ENCODE assay signal across 8 mouse cellular contexts in genomic region chr10:23788056-23788600, GRCm38 (mm10). TPM values are rescaled to one million over a fixed set of nuclear protein-coding genes. Genes with fewer than 3 reads are reported as not detected.
DNase-seq lines count a peak whose midpoint lies in the region; ATAC-seq and TF ChIP-seq lines count a peak whose summit lies in the region.
"Had no signal": no experiment of that assay in that cellular context is flagged by ENCODE, and none has a peak within 500 bp of the region (broad histone marks: within the 10 kb centered on the region; RNA-seq: fewer than 3 reads in every experiment).

No protein-coding gene starts in this region.

- H3K4me2 ChIP-seq in neural tube, embryonic 11.5 days (ENCODE audit: low read depth), result peak overlapping the region; percentile 56
- peak overlapping the region; percentile 80 for H3K4me2 ChIP-seq in forebrain, embryonic 11.5 days (ENCODE audit: low read depth, low read length, severe bottlenecking)
- H3K4me2 ChIP-seq in limb, embryonic 14.5 days (replicated peaks; ENCODE audit: low read depth, low read length, severe bottlenecking), result peak overlapping the region; percentile 64
- H3K4me2 ChIP-seq in stomach, postnatal 0 days (replicated peaks; ENCODE audit: low read depth), result peak overlapping the region; percentile 74

- H3K36me3 ChIP-seq in neural tube, embryonic 11.5 days (ENCODE audit: control insufficient read depth, insufficient read depth, low read length), result peaks cover 2% of the 10 kb centered on the region
- peaks cover 11% of the 10 kb centered on the region for H3K36me3 ChIP-seq in forebrain, embryonic 11.5 days (ENCODE audit: control insufficient read depth, insufficient read depth, low read length)
- H3K36me3 ChIP-seq in limb, embryonic 14.5 days (ENCODE audit: control insufficient read depth, insufficient read depth, low read length), result peaks cover 30% of the 10 kb centered on the region
- peaks cover 7% of the 10 kb centered on the region; the same call in 1 of the 2 replicates for H3K36me3 ChIP-seq in stomach, postnatal 0 days (ENCODE audit: control insufficient read depth, insufficient read depth, low read length)

- DNase-seq in neural tube, embryonic 11.5 days (ENCODE audit: low spot score), result no peak
- DNase-seq in neural tube, embryonic 10.5 days (ENCODE audit: extremely low spot score, low spot score), result no peak
- no peak for DNase-seq in forebrain, embryonic 11.5 days (ENCODE audit: low spot score)
- DNase-seq in limb, embryonic 14.5 days (ENCODE audit: low spot score), result no peak
- DNase-seq in stomach, postnatal 0 days (ENCODE audit: low spot score), result no peak
- DNase-seq in thymus, adult 18-20 months, result no peak
- no peak for DNase-seq in embryo, embryonic 10.5 days (ENCODE audit: low spot score)
- DNase-seq: cerebellum, postnatal 36 days had no signal

- no peak for TF ChIP-seq CTCF in stomach, postnatal 0 days (IDR thresholded peaks at IDR 0.05; ENCODE audit: low read depth)

- 12% methylated on average over 8 of the region's 8 CpGs for WGBS in neural tube, embryonic 11.5 days
- WGBS in forebrain, embryonic 11.5 days, result 10% methylated on average over 8 of the region's 8 CpGs
- 6% methylated on average over 8 of the region's 8 CpGs for WGBS in limb, embryonic 14.5 days
- WGBS in stomach, postnatal 0 days, result 6% methylated on average over 8 of the region's 8 CpGs

- no peak for ATAC-seq in neural tube, embryonic 11.5 days (ENCODE audit: insufficient read depth, low FRiP score, low TSS enrichment)
- no peak for ATAC-seq in forebrain, embryonic 11.5 days (replicated peaks; ENCODE audit: low FRiP score)
- ATAC-seq in limb, embryonic 14.5 days (ENCODE audit: low FRiP score, low read depth), result no peak
- ATAC-seq in stomach, postnatal 0 days (ENCODE audit: low FRiP score, low TSS enrichment), result no peak

- no peak overlapping the region for H3K27ac ChIP-seq in neural tube, embryonic 11.5 days (ENCODE audit: low read depth, low read length)
- H3K27ac ChIP-seq in forebrain, embryonic 11.5 days (ENCODE audit: low read depth, low read length), result no peak overlapping the region; the same call in 1 of the 2 replicates
- peak overlapping the region; percentile 90 for H3K27ac ChIP-seq in limb, embryonic 14.5 days (replicated peaks; ENCODE audit: low read depth, low read length)
- peak overlapping the region; percentile 88 for H3K27ac ChIP-seq in stomach, postnatal 0 days (replicated peaks)

- H3K27me3 ChIP-seq in neural tube, embryonic 11.5 days (ENCODE audit: control insufficient read depth, insufficient read depth, low read length), result no peaks in the 10 kb centered on the region
- H3K27me3 ChIP-seq in forebrain, embryonic 11.5 days (ENCODE audit: control insufficient read depth, insufficient read depth, low read length), result no peaks in the 10 kb centered on the region
- H3K27me3 ChIP-seq in limb, embryonic 14.5 days (ENCODE audit: control insufficient read depth, insufficient read depth, low read length), result no peaks in the 10 kb centered on the region
- H3K27me3 ChIP-seq in stomach, postnatal 0 days (ENCODE audit: control insufficient read depth, insufficient read depth, low read length), result no peaks in the 10 kb centered on the region

- peaks cover 9% of the 10 kb centered on the region for H3K4me1 ChIP-seq in neural tube, embryonic 11.5 days (ENCODE audit: control insufficient read depth, insufficient read depth, low read length)
- H3K4me1 ChIP-seq in forebrain, embryonic 11.5 days (replicated peaks; ENCODE audit: control insufficient read depth, insufficient read depth, low read length), result peaks cover 2% of the 10 kb centered on the region; the same call in 1 of the 2 replicates
- H3K4me1 ChIP-seq in limb, embryonic 14.5 days (ENCODE audit: control insufficient read depth, insufficient read depth, low read length), result peaks cover 16% of the 10 kb centered on the region; the same call in 1 of the 2 replicates
- H3K4me1 ChIP-seq in stomach, postnatal 0 days (replicated peaks; ENCODE audit: control insufficient read depth, insufficient read depth), result no peaks in the 10 kb centered on the region

- TF ChIP-seq EP300 in stomach, postnatal 0 days (optimal IDR thresholded peaks at IDR 0.05), result no peak

- H3K9me3 ChIP-seq in neural tube, embryonic 11.5 days (ENCODE audit: control insufficient read depth, low read length), result no peaks in the 10 kb centered on the region
- no peaks in the 10 kb centered on the region for H3K9me3 ChIP-seq in forebrain, embryonic 11.5 days (ENCODE audit: control insufficient read depth, low read length)
- no peaks in the 10 kb centered on the region for H3K9me3 ChIP-seq in limb, embryonic 14.5 days (ENCODE audit: control insufficient read depth, low read length)
- H3K9me3 ChIP-seq in stomach, postnatal 0 days (ENCODE audit: control insufficient read depth, low read length), result no peaks in the 10 kb centered on the region

- peak overlapping the region; percentile 68 for H3K4me3 ChIP-seq in neural tube, embryonic 11.5 days (ENCODE audit: low read depth, low read length)
- H3K4me3 ChIP-seq in forebrain, embryonic 11.5 days (ENCODE audit: low read depth, low read length), result peak overlapping the region; percentile 85
- H3K4me3 ChIP-seq in limb, embryonic 14.5 days (replicated peaks; ENCODE audit: low read length), result peak overlapping the region; percentile 88
- peak overlapping the region; percentile 68 for H3K4me3 ChIP-seq in stomach, postnatal 0 days (ENCODE audit: low read depth, low read length)

- peak overlapping the region; percentile 73 for H3K9ac ChIP-seq in neural tube, embryonic 11.5 days (ENCODE audit: low read length)
- H3K9ac ChIP-seq in forebrain, embryonic 11.5 days (ENCODE audit: low read length), result peak overlapping the region; percentile 91
- peak overlapping the region; percentile 71 for H3K9ac ChIP-seq in limb, embryonic 14.5 days (ENCODE audit: low read depth, low read length, severe bottlenecking)
- H3K9ac ChIP-seq in stomach, postnatal 0 days (ENCODE audit: low read length), result peak overlapping the region; percentile 72

- TF ChIP-seq POLR2A in limb, embryonic 14.5 days (IDR thresholded peaks at IDR 0.05; ENCODE audit: borderline replicate concordance, extremely low read depth, insufficient read depth, insufficient read length), result no peak

RNA-seq across cellular contexts. Expression of gene Rps12, which starts 1.1 kb away (rescaled TPM):
- 115 and 133 TPM in 2 replicates for polyA plus RNA-seq in neural tube, embryonic 11.5 days (2014; fragmentation: Nextera tagmentation; extraction: Ambion mirVana)
- 130 and 155 TPM in 2 replicates for polyA plus RNA-seq in forebrain, embryonic 11.5 days (2014; fragmentation: Nextera tagmentation; extraction: Ambion mirVana)
- polyA plus RNA-seq in limb, embryonic 14.5 days (2012; rRNA removed), result 5,532 and 5,668 TPM in 2 replicates
- polyA plus RNA-seq in limb, embryonic 14.5 days (2014; fragmentation: Nextera tagmentation; extraction: Ambion mirVana), result 252 and 266 TPM in 2 replicates
- 176 and 215 TPM in 2 replicates for polyA plus RNA-seq in stomach, postnatal 0 days (2015; fragmentation: Nextera tagmentation; extraction: Ambion mirVana)

RNA-seq across cellular contexts. Expression of gene Slc18b1, which starts 8.7 kb away (rescaled TPM):
- polyA plus RNA-seq in neural tube, embryonic 11.5 days (2014; fragmentation: Nextera tagmentation; extraction: Ambion mirVana), result 15.8 and 16.0 TPM in 2 replicates
- polyA plus RNA-seq in forebrain, embryonic 11.5 days (2014; fragmentation: Nextera tagmentation; extraction: Ambion mirVana), result 15.9 and 20.9 TPM in 2 replicates
- polyA plus RNA-seq in limb, embryonic 14.5 days (2012; rRNA removed), result 23.8 and 27.8 TPM in 2 replicates
- 16.1 and 22.4 TPM in 2 replicates for polyA plus RNA-seq in limb, embryonic 14.5 days (2014; fragmentation: Nextera tagmentation; extraction: Ambion mirVana)
- 9.2 and 9.4 TPM in 2 replicates for polyA plus RNA-seq in stomach, postnatal 0 days (2015; fragmentation: Nextera tagmentation; extraction: Ambion mirVana)

Comparison
In these comparisons a context has a peak if more than half of its experiments do, and no peak if none do; other contexts are left out.
1. H3K27ac ChIP-seq: peak in limb, embryonic 14.5 days (single experiment) and stomach, postnatal 0 days (single experiment); none in neural tube, embryonic 11.5 days (single experiment) and forebrain, embryonic 11.5 days (single experiment).
2. Peak in every context shown above with its lines, with median percentiles within 50 percentile points of each other: H3K4me2 ChIP-seq, H3K4me3 ChIP-seq and H3K9ac ChIP-seq.